Mouse (Mus musculus) small intestine, adult 2 months (tissue): ENCODE measurements around the gene Igfbp4. TPM values are rescaled to one million over a fixed set of nuclear protein-coding genes. Genes with fewer than 3 reads are reported as not detected.
A peak's percentile ranks its signal among the peaks of the same experiment; 100 is the strongest.

Experiments
- H3K27ac ChIP-seq: fragments of 200-500 bp; 2 replicates; pipeline ENCODE4 v1.5.1; 2012; ENCODE audit warnings: low read depth, low read length, control low read depth, inconsistent platforms; ENCODE audit not compliant: insufficient read depth
- H3K27me3 ChIP-seq: fragments of 200-500 bp; 2 replicates; pipeline ENCODE4 v1.6.1; 2012; ENCODE audit warnings: mild to moderate bottlenecking, moderate library complexity, low read length, inconsistent platforms; ENCODE audit not compliant: control insufficient read depth, insufficient read depth
- H3K36me3 ChIP-seq: fragments of 200-500 bp; 2 replicates; pipeline ENCODE4 v1.6.1; 2012; ENCODE audit warnings: mild to moderate bottlenecking, low read length, control low read depth, inconsistent platforms; ENCODE audit not compliant: control insufficient read depth, insufficient read depth
- H3K4me1 ChIP-seq: fragments of 200-500 bp; 2 replicates; pipeline ENCODE4 v1.6.1; 2012; ENCODE audit warnings: low read length, inconsistent platforms, mixed read lengths; ENCODE audit not compliant: control insufficient read depth, insufficient read depth, insufficient read length
- H3K4me3 ChIP-seq: fragments of 200-500 bp; 2 replicates; pipeline ENCODE4 v1.5.1; 2012; ENCODE audit warnings: low read depth, mild to moderate bottlenecking, control low read depth, inconsistent platforms, low read length, moderate library complexity
- CTCF ChIP-seq: fragments of 200-500 bp; IDR thresholded peaks from 2 replicates; pipeline ENCODE4 v1.5.1; 2012; ENCODE audit warnings: low read depth, mild to moderate bottlenecking, control low read depth, inconsistent platforms, low read length, moderate library complexity, mixed read lengths; ENCODE audit not compliant: insufficient replicate concordance, insufficient read length; ENCODE audit errors: extremely low read depth
- POLR2A ChIP-seq: fragments of 200-500 bp; IDR thresholded peaks from 2 replicates; pipeline ENCODE4 v1.6.1; 2012; ENCODE audit warnings: low read depth, mild to moderate bottlenecking, control low read depth, inconsistent platforms, low read length, moderate library complexity
- WGBS: fragments of 180-500 bp; shearing (Covaris S2); methylation state at CpG from one replicate; pipeline ENCODE4 v1.1.7; 2018; 5-methylcytosine and 5-hydroxymethylcytosine counted together
- polyA plus RNA-seq: library from polyadenylated mRNA; depleted of rRNA; stranded (reverse); fragments of >200 nt; gene quantifications from 2 replicates; pipeline ENCODE4 v1.2.3, GENCODE M21; 2012

Igfbp4 gene
- polyA plus RNA-seq, 1 experiment = 71.6 TPM

GRCm38 (mm10) chr11:99013856-99014255 is 27.2 kb upstream of the Igfbp4 start:
- H3K27me3 ChIP-seq = no peaks in the 10 kb centered on the region
- TF ChIP-seq CTCF (no peak), POLR2A (no peak)
- WGBS = 95% methylated on average over 1 of the region's 1 CpGs
- H3K4me3 ChIP-seq = no peak overlapping the region
- H3K36me3 ChIP-seq = peaks cover 29% of the 10 kb centered on the region
- H3K4me1 ChIP-seq = no peaks in the 10 kb centered on the region
- H3K27ac ChIP-seq = no peak overlapping the region

GRCm38 (mm10) chr11:99019844-99020243 is 21.2 kb upstream of the Igfbp4 start:
- Histone ChIP-seq H3K27me3 (no peaks in the 10 kb centered on the region), H3K27ac (no peak overlapping the region), H3K4me1 (no peaks in the 10 kb centered on the region), H3K4me3 (no peak overlapping the region), H3K36me3 (peaks cover 12% of the 10 kb centered on the region)
- WGBS = 95% methylated on average over 6 of the region's 6 CpGs
- TF ChIP-seq POLR2A = no peak
- no peak for TF ChIP-seq CTCF

- Histone ChIP-seq H3K4me3 (peak overlapping the region; percentile 31), H3K27me3 (no peaks in the 10 kb centered on the region), H3K27ac (no peak overlapping the region), H3K36me3 (peaks cover 5% of the 10 kb centered on the region; the same call in 1 of the 2 replicates), H3K4me1 (no peaks in the 10 kb centered on the region)
- TF ChIP-seq POLR2A (no peak), CTCF (no peak)
- 29% methylated on average over 5 of the region's 5 CpGs for WGBS
Observed at GRCm38 (mm10) chr11:99022384-99022933, 18.6 kb upstream of the Igfbp4 start.

GRCm38 (mm10) chr11:99023094-99023493 is 17.9 kb upstream of the Igfbp4 start:
- peak overlapping the region; percentile 74 for H3K4me3 ChIP-seq
- peaks cover 3% of the 10 kb centered on the region; the same call in 1 of the 2 replicates for H3K36me3 ChIP-seq
- no peak overlapping the region for H3K27ac ChIP-seq
- no peaks in the 10 kb centered on the region for H3K27me3 ChIP-seq
- H3K4me1 ChIP-seq = no peaks in the 10 kb centered on the region
- WGBS = 3% methylated on average over 4 of the region's 4 CpGs
- TF ChIP-seq CTCF = no peak
- TF ChIP-seq POLR2A = no peak

GRCm38 (mm10) chr11:99023500-99024467 is 17.3 kb upstream of the Igfbp4 start, which contains the start of gene Top2a:
Top2a (minus strand) TSS chr11:99024189.
- H3K4me3 ChIP-seq = peak within 1 kb of the TSS; percentile 74
- H3K36me3 ChIP-seq = peaks cover 3% of the 10 kb centered on the region; the same call in 1 of the 2 replicates
- under 1% methylated on average over 54 of the region's 54 CpGs for WGBS
- no peak within 1 kb of the TSS for H3K27ac ChIP-seq
- no peaks in the 10 kb centered on the region for H3K4me1 ChIP-seq
- no peaks in the 10 kb centered on the region for H3K27me3 ChIP-seq
- no peak for TF ChIP-seq CTCF
- TF ChIP-seq POLR2A = peak; percentile 52; the same call in 1 of the 2 replicates

GRCm38 (mm10) chr11:99024468-99025134 is 16.4 kb upstream of the Igfbp4 start:
- Histone ChIP-seq H3K27ac (no peak overlapping the region), H3K36me3 (peaks cover 3% of the 10 kb centered on the region; the same call in 1 of the 2 replicates), H3K4me3 (peak overlapping the region; percentile 52), H3K4me1 (no peaks in the 10 kb centered on the region), H3K27me3 (no peaks in the 10 kb centered on the region)
- TF ChIP-seq POLR2A (no peak), CTCF (no peak)
- 33% methylated on average over 18 of the region's 18 CpGs for WGBS
